Mouse (Mus musculus): Measurements from ENCODE around the gene Hikeshi. TPM values are rescaled to one million over a fixed set of nuclear protein-coding genes. Genes with fewer than 3 reads are reported as not detected.

The Hikeshi gene
- total RNA-seq, 4 experiments from 2014 or later: 127 to 172 (median 151) TPM

DNA sequence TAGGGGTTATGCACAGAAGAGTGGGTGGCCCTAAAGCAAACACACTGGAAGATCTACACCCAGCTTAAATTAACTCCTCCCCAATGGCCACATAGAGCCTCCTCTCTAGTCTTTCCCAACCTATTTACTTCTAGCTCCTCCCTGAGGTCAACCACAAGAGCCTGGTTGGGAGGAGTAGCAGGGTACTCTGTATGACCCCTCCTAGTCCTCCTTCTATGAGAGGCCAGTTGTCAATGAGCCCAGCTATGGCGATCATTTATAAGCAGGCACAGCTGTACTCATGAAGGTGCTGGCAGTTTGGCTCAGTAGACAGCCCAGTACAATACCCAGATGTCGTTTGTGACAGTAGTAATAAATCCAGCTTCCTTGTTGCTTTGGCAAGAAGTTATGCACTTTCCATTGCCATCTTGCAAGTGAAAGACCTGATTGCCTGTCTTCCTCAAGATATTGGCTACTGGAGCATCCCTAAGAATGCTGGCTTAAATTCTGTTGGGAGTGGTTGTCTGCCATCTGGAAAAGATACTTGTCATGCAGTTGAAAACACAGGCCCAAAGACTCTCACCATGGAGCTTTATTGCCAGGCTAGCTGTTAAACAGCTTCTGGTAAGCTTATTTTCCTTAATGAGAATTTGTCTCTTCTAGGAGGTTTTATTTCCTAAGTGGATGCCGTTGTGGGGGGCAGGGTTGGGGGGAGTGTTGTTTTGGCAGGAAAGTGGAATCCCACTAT lies 27.4 kb downstream of the Hikeshi start:
- DNase-seq (ENCODE audit: low spot score in 2 of 2): no peak

DNA sequence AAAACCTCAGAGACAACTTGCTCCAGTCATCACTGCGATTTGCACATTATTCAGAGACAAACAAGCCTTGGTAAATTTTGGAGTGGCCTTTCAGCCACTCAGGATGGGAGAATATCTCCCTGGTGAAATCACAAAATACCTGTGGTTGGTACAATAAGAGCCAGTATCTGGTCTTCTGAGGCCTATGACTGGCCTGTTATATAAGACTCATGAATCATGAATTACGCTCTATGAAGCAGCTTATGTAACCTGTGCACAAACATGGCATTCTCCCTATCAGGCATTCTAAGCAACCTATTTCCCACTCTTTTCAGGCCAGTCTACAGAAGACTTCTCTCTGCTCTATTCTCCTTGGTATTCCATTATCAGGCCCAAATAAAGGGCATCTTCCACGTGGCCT lies 28.6 kb downstream of the Hikeshi start:
- no peak for DNase-seq (ENCODE audit: low spot score in 2 of 2)

DNA sequence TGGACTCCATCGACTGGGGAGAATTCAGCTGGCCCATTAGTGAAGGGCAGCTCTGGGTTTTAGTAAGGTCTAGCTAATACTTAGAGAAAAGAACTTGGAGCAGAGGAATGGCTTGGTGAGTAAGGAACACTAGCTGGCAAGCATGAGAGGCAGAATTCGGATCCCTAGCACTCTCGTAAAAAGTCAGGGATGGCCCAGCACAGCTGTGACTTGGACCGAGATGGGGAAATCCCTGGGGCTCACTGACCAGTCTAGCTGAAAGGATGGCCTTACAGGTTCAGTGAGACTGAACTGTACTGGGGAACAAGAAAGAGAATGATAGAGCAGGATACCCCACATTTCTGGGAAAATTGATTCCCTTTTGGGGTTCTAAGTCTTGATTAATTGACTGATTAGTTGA lies 31.3 kb downstream of the Hikeshi start:
- peak; percentile 17 to 33 for DNase-seq (ENCODE audit: low spot score in 2 of 2)

DNA sequence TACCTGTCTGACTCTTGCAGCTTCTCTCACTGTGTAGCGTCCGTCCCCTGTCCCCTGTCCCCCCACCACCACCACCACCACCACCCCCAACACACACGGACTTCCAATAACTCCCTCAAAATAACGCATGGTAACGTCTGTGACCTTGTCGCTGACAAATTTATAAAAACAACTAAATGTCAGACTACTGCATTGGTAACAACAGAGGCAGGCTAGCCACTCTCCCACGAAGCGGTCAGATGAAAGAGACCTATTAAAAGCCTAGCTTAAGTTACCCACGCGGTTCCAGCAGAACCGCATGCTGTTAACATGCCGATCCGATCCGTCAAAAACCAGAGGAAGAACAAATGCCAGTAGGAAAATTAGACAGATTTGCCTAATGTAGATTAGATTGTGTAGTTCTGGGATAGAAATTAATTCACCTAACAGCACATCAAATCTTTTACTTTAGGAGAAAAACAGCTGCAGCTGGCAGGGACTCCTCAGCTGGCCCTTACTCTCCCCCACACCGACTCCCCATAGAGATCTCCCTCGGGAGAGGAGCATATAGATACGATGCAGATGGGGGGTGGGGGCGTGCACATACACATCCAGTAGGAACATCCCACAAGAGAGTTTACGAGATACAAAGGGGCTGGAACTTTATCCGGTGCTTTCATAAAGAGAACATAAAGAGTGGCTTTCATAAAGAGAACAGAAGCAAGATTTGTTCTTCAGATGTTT lies 31.9 kb downstream of the Hikeshi start:
- DNase-seq (ENCODE audit: low spot score in 2 of 2): no peak

DNA sequence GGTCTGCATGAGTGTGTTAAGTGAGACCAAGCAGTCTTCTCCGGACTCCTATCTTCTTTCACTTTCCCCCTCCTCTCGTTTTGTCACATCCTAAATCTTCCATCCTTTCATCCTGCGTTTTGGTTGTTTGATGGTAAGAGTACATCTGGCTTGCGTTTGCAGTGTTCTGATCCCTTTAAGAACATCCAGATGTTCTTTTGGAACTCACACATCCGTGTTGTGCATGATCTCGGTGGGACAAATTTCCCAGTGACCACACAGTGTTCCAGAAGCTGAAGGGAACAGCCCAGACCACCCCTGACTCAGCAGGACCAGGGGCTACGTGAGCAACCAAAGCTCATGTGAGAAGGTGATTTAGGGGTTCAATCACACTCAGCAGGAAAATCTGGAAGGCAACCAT lies 32.6 kb downstream of the Hikeshi start:
- DNase-seq (ENCODE audit: low spot score in 2 of 2): no peak

DNA sequence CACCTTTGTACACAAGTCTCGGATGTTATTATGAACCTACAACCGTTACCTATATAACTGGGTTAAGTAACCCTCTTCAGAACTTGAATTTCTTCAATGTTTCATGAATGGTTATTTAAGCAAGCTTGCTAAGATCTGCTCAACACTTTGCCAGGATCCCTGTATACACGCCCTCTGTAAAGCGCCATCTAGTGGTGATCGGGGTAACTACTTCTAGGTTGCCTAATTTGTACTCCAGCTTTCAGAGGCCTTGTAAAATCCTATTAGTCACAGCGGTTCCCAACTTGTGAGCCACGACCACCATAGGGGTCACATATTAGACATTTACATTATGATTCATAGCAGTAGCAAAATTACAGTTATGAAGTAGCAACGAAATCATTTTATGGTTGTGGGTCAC lies 33.1 kb downstream of the Hikeshi start:
- peak; percentile 42 to 60 for DNase-seq (ENCODE audit: low spot score in 2 of 2)

DNA sequence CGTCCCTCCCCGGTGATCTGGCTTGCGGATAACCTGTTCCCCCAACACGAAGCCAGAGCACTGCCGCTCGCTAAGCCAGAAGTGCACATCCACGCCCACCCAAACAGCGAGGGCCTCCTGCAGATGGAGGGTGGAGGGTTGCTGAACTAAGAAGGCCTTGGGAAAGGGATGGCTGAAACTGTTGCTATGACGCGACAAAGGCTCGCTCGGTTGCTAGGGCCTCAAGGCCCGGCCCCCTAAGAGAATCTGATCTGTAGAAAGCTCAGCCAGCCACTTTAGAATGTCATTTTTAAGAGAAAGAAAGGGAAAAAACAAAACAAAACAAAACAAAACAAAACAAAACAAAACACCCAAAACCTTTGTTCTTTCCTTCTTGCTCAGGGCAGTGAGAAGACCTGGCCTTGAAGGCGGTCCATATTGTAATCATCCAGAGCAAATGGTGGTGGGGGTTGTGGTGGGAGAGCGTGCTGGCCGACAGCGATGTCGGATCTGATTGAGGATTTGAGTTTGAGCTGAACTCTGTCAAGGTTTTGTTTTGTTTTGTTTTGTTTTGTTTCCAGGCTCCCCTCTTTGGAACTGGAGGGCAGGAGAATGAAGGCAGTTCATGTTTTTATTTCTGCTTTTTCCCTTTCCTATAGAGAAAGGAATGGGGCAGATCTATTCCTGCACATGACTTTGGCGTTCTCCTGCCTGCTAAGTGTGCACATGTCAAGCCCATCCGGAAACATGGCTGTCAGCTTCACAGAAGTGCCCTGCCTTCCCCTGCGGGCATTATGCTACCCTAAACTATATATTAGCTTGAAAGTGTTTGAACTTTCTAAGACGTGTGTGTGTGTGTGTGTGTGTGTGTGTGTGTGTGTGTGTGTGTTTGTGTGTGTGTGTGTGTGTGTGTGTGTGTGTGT lies 37.3 kb downstream of the Hikeshi start, which contains the start of gene Ccdc81:
Ccdc81 (minus strand) TSS at position 188 of the 902 bp plus-strand sequence.
- DNase-seq (ENCODE audit: low spot score in 2 of 2): no peak

DNA sequence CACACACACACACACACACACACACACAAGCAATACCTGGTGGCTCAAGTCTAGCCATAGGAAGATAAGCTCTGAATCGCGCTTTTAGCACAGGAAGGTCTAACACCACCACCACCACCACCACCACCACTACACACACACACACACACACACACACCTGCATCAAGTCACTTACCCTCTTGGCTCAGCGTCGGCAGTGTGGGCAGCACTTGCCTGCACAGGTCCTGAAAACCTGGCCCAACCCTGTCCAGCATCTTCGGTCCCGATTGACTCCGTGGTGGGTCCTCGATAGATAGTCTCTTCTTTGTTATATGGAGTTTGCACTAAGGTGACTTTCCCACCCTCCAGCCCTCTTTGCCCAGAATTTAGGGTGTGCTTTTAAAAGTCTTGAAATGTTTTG lies 38.0 kb downstream of the Hikeshi start:
- no peak for DNase-seq (ENCODE audit: low spot score in 2 of 2)

DNA sequence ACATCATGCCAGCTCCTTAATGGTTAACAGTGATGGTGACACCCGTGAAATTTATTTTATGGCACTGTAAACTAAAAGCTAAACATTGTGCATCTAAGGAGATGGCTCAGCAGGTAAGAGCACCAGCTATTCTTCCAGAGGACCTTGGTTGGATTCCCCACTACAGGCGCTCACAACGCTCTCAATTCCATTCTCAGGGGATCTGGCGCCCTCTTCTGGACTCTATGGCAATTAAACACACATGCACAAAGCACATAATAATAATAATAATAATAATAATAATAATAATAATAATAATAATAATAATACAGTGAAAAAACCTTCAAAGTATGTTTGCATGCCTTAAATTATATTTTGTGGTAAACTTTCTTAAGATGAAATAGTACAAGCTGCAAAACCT lies 49.1 kb downstream of the Hikeshi start:
- DNase-seq (ENCODE audit: low spot score in 2 of 2): no peak

DNA sequence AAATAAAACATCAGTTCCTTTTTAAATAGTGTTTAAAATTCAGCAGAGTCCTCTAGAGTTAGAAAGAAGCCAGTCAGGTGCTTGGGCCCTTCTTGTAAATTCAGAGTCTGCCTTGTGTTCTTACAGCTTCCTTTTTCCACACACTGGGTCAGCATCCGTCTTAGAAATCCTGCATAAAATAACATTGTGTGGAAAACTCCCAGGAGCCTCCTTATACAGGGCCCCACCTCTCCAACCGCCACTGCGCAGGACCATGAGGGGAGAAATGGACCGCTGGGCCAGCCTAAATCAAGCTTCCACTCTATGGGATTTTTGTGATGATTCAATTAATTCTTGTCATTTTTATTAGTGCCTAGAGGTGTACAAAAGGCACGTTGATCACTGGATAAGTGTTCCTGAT lies 49.6 kb downstream of the Hikeshi start:
- DNase-seq (ENCODE audit: low spot score in 2 of 2): no peak

DNA sequence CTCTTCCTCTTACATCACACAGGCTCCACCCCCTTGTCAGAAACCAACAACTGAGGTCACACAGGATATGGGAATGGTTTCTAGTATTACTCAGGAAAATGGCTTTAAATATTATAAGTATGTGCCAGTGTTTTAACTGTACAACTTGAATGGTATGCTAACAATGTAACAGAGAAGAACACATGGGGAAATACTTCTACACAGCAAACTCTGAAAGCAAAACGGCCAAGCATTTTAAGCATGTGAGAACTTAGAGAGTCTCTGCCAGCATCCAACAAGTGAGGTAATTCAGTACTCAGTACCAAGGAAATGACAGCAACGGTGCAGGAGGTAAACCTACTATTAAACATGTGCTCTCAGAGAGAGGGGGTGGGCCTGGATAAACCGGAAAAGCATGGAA lies 56.5 kb downstream of the Hikeshi start:
- DNase-seq (ENCODE audit: low spot score in 2 of 2): no peak

DNA sequence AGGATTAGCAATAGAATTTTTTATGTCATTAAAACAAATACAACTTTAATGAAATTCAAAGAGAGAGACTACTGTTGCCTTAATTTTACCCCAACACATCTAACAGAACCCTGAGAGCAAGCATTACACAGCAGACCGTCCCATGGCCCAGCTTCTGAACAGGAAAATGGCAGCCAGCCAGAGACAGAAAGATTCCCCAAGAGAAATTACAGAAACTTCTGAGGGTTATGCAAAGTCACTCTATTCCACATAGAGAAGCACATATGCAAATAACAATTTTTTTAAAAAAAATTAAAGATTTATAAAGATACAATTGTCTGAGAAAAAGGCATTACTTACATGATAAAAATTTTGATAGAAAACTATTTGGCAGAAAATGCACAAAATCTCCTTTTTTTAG lies 61.3 kb downstream of the Hikeshi start:
- no peak for DNase-seq (ENCODE audit: low spot score in 2 of 2)

Other genes with a start within 250 kb of the Hikeshi start
- not detected for gene Ccdc81, start 37.6 kb downstream of the Hikeshi start, total RNA-seq (2022)
- 10 to 100 TPM; 18.6 to 34.8 (median 26.6) TPM for gene Eed, start 39.8 kb upstream of the Hikeshi start, total RNA-seq (2022)
- gene Picalm, start 189.0 kb upstream of the Hikeshi start, total RNA-seq (2022): 10 to 100 TPM; 64.1 to 79.4 (median 77.9) TPM

Measured in gastrocnemius, adult 8-10 months (tissue).